Mouse (Mus musculus) midbrain, embryonic 14.5 days (tissue): Measurements from ENCODE around the gene Fgd3. TPM values are rescaled to one million over a fixed set of nuclear protein-coding genes. Genes with fewer than 3 reads are reported as not detected.

ENCODE experiments used
- ATAC-seq: fragments of 200-750 bp; cut with Nextera tagmentation; 2 replicates; pipeline ENCODE4 v1.8.0; 2017; ENCODE audit warnings: moderate number of reproducible peaks, moderate library complexity; ENCODE audit not compliant: low FRiP score, low TSS enrichment
- DNase-seq: peaks from one replicate; pipeline ENCODE4 v3.0.0-alpha.2; 2015
- H3K27ac ChIP-seq: fragments of 300-500 bp; sonication (generic); replicated peaks from 2 replicates; pipeline ENCODE4 v1.5.1; 2014; ENCODE audit warnings: mild to moderate bottlenecking, low read depth, low read length, moderate library complexity
- H3K27me3 ChIP-seq: fragments of 300-500 bp; sonication (generic); 2 replicates; pipeline ENCODE4 v1.6.1; 2014; ENCODE audit warnings: low read length, control low read depth, mixed read lengths; ENCODE audit not compliant: control insufficient read depth, insufficient read depth
- H3K36me3 ChIP-seq: fragments of 300-500 bp; sonication (generic); 2 replicates; pipeline ENCODE4 v1.6.1; 2014; ENCODE audit warnings: low read length, control low read depth; ENCODE audit not compliant: control insufficient read depth, insufficient read depth
- H3K4me1 ChIP-seq: fragments of 300-500 bp; sonication (generic); 2 replicates; pipeline ENCODE4 v1.6.1; 2014; ENCODE audit warnings: mild to moderate bottlenecking, antibody characterized with exemption, low read length, control low read depth; ENCODE audit not compliant: control insufficient read depth, insufficient read depth
- H3K4me2 ChIP-seq: fragments of 300-500 bp; sonication (generic); 2 replicates; pipeline ENCODE4 v1.6.1; 2014; ENCODE audit warnings: mild to moderate bottlenecking, low read length, moderate library complexity
- H3K4me3 ChIP-seq: fragments of 300-500 bp; sonication (generic); replicated peaks from 2 replicates; pipeline ENCODE4 v1.5.1; 2014; ENCODE audit warnings: low read depth, low read length
- H3K9ac ChIP-seq: fragments of 300-500 bp; sonication (generic); replicated peaks from 2 replicates; pipeline ENCODE4 v1.6.1; 2014; ENCODE audit warnings: mild to moderate bottlenecking, low read length, moderate library complexity
- H3K9me3 ChIP-seq: fragments of 300-500 bp; sonication (generic); 2 replicates; pipeline ENCODE4 v1.6.1; 2016; ENCODE audit warnings: low read length, control low read depth, mixed read lengths; ENCODE audit not compliant: control insufficient read depth
- WGBS: fragments of 180-500 bp; shearing (Covaris S2); extraction: QIAGEN DNeasy Blood & Tissue Kit; methylation state at CpG from one replicate; pipeline ENCODE4 v1.1.7; 2014; 5-methylcytosine and 5-hydroxymethylcytosine counted together
- polyA plus RNA-seq: library from polyadenylated mRNA; unstranded; fragments of >200 nt; fragmentation: Nextera tagmentation; extraction: Ambion mirVana; gene quantifications from 2 replicates; pipeline ENCODE4 v1.2.1, GENCODE M21; 2014

The Fgd3 gene
- polyA plus RNA-seq, 1 experiment from 2014 or later: 1.8 TPM

DNA sequence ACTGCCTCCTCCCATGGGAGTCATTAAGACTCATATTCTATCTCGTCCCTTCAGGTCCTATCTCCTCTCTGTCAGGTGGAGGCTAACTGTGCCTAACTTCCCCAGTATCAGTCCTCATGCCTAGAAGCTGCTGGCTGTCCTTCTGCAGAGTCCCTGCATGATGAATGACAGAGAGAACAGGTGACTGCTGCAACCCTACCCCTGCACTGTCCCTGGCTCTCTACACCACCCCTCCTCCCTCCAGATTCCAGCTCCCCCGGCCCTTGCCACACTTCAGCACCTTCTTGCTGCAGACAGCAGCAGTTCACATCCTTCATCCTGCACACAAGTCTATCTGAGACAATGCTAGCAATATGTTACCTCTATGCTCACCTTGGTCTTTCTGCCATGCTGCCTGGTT is 37.9 kb downstream of the Fgd3 start:
- Histone ChIP-seq H3K27me3 (no peaks in the 10 kb centered on the region), H3K4me2 (no peak overlapping the region), H3K4me3 (no peak overlapping the region), H3K27ac (no peak overlapping the region), H3K4me1 (no peaks in the 10 kb centered on the region), H3K9ac (no peak overlapping the region), H3K36me3 (no peaks in the 10 kb centered on the region), H3K9me3 (no peaks in the 10 kb centered on the region)
- no peak for ATAC-seq
- 79% methylated on average over 2 of the region's 2 CpGs for WGBS
- DNase-seq: no peak

DNA sequence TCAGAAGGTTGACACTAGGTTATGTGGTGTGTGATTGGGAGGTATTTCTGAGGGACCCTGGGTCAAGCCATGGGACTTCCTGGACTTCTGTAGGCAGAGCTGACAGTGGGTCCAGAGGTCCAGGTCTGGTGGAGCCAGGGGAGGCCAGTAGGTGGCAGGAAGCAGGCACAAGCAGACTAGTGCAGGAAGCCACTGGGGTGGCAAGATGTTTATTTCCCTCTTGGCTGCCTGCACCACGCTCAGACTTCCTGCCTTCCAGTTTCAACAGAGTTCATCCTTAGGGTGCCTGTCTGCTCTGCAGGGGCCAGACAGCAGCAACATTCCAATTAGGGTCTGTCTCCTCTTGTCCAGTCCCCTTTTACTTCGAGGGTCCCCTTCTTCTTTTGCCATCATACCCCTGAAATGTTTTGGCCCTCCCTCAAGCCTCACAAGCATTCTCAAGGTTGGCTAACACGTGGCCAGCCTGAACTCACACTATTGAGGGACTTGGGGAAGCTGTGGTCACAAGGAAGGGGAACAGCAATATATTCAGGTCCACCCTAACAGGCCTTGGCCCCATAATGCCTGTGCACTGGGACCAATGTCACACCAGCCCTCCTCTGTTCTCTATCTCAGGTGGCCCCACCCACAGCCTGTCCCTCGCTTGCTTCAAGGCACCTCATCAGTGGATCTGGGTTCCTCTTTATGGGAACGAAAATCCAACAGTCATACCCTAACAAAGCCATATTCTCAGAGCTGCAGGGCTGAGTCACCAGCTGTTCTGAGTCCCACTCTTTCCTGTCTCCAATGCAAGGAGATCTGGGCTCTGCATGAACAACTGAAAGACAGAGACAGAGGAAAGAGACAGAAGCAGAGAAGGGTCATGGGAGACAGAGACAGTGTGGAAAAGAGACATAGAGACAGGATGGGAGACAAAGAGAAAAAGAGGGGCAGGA is 48.0 kb downstream of the Fgd3 start:
- no peaks in the 10 kb centered on the region for H3K36me3 ChIP-seq
- H3K27ac ChIP-seq: no peak overlapping the region
- H3K27me3 ChIP-seq: no peaks in the 10 kb centered on the region
- WGBS: 64% methylated on average over 5 of the region's 5 CpGs
- H3K4me1 ChIP-seq: no peaks in the 10 kb centered on the region
- ATAC-seq: no peak
- H3K9ac ChIP-seq: no peak overlapping the region
- H3K4me3 ChIP-seq: no peak overlapping the region
- H3K9me3 ChIP-seq: no peaks in the 10 kb centered on the region
- H3K4me2 ChIP-seq: no peak overlapping the region
- no peak for DNase-seq

DNA sequence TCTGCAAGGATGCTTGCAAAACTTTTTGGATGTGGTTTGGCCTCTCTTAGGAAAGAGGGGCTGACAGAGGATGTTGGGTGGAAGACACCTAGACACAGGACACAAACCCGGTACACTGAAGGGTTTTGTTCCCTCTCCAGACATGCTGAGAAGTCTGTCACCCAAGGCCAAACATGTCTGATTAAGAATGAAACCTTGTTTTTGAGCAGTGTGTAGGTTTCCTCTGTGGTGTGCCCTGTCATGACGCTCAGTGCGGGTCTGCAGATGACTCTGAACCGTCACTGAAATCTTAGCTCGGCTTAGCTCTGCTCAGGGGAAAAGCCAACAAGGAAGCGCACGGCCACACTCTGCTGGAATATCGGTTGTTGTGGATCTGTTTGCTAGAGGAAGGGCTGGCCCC is 49.6 kb downstream of the Fgd3 start:
- Histone ChIP-seq H3K36me3 (no peaks in the 10 kb centered on the region), H3K4me3 (no peak overlapping the region), H3K9me3 (no peaks in the 10 kb centered on the region), H3K4me2 (no peak overlapping the region), H3K27me3 (no peaks in the 10 kb centered on the region), H3K4me1 (no peaks in the 10 kb centered on the region), H3K9ac (no peak overlapping the region), H3K27ac (no peak overlapping the region)
- 89% methylated on average over 8 of the region's 8 CpGs for WGBS
- ATAC-seq: no peak
- no peak for DNase-seq

DNA sequence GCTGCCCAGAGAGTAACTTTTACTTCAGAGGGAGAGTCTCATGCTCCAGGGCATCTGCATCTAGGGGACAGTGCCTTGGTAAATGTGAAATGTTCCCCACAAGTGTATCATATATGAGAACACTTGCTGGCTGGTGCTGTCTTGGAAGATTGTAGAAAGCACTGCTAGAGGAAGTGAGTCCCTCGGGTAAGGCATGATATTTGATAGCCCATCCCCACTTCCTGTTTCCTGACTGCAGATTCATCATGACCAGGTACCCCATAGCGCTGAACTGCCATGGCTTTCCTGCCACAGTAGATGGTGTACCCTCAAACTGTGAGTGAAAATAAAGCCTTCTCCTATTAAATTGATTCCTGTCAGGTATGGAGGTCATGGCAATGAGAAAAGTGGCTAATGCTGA is 52.5 kb downstream of the Fgd3 start:
- H3K36me3 ChIP-seq: no peaks in the 10 kb centered on the region
- no peaks in the 10 kb centered on the region for H3K4me1 ChIP-seq
- no peak overlapping the region for H3K9ac ChIP-seq
- no peaks in the 10 kb centered on the region for H3K27me3 ChIP-seq
- no peak overlapping the region for H3K4me3 ChIP-seq
- ATAC-seq (no peak), DNase-seq (no peak)
- no peak overlapping the region for H3K27ac ChIP-seq
- no peaks in the 10 kb centered on the region for H3K9me3 ChIP-seq
- 91% methylated on average over 2 of the region's 2 CpGs for WGBS
- H3K4me2 ChIP-seq: no peak overlapping the region

DNA sequence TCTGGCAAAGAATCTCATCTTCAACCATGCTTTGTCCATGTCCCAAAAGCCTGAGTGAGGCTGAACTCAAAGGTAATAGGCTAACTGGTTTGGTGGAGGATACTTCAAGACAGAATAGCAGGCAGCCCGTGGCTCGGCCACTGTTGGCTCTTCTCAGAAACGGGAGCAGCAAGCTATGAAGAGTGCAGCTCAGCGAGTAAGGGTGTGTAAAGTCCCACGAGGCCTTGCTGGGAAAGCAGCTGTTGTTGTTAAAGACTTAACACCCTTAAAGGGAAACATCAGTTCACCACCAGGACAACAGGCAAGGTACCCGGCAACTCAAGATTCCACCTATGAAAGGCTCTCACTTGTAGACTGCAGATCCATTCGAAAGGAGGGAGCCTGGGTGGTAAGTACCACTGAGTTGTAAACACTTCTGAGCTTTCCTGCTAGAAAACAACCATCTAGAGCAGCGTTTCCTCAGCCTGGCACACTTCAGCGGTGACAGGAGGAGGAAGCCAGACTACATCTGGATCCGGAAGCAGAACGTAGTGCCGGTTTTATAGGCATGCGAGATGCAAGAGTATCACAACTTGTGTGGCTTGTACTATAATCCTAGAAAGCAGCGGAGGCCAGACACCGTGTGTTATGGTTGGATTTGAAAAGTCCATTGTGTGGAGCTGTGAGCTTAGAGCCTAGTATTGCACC is 59.9 kb downstream of the Fgd3 start:
- H3K9ac ChIP-seq: no peak overlapping the region
- H3K9me3 ChIP-seq: no peaks in the 10 kb centered on the region
- H3K36me3 ChIP-seq: no peaks in the 10 kb centered on the region
- ATAC-seq (no peak), DNase-seq (no peak)
- WGBS: 88% methylated on average over 15 of the region's 15 CpGs
- no peak overlapping the region for H3K27ac ChIP-seq
- H3K27me3 ChIP-seq: no peaks in the 10 kb centered on the region
- H3K4me1 ChIP-seq: no peaks in the 10 kb centered on the region
- H3K4me2 ChIP-seq: no peak overlapping the region
- H3K4me3 ChIP-seq: no peak overlapping the region

DNA sequence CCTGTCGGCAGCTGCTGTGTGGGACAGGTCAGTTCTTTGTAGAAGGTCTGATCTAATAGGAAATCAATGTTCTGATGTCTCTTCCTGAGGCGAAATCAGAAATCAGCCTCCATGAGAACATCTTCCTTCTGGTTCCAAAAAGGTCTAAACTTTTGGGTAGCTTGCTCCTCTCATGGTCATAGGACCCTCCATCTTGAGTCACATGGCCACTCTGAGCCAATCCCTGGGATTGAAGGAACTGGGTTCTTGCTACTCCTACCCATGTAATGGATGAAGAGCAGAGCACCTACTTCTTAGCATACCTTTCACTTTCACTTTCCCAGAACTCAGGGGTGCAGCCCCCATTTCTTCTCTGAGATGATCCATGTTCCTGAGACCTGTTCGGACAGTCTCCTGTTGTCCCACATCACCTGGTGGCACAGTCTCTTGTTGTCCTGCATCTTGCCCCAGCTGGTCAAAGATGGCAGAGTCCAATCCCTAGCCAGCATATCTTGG is 62.2 kb downstream of the Fgd3 start:
- ATAC-seq: no peak
- no peak overlapping the region for H3K4me3 ChIP-seq

DNA sequence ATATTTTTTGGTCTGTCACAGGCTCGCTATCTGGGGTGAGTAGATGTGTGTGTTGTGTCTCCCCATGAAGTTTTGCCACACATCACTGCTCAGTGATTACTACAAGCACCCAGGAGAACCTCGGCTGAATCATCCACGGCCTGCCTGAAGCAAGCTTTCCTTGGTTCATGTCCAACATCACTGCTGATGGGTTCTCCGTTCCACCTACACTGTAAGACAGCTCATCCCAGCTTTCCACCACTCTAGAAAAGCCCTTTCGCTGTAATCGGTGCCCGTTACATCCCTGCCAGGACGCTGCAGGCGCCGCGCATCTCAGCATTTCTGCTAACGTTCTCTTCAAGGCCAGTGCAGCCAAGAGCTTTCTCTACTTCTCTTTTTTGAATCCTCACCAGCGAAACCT is 67.4 kb downstream of the Fgd3 start:
- 88% methylated on average over 13 of the region's 13 CpGs for WGBS
- no peak overlapping the region for H3K27ac ChIP-seq
- DNase-seq: no peak

More for the DNA sequence above, 62.2 kb downstream of the Fgd3 start:
- Histone ChIP-seq H3K9ac (no peak overlapping the region), H3K9me3 (no peaks in the 10 kb centered on the region), H3K4me2 (no peak overlapping the region), H3K4me1 (no peaks in the 10 kb centered on the region), H3K27me3 (no peaks in the 10 kb centered on the region), H3K27ac (no peak overlapping the region), H3K36me3 (no peaks in the 10 kb centered on the region)
- DNase-seq: no peak
- 88% methylated on average over 3 of the region's 3 CpGs for WGBS

DNA sequence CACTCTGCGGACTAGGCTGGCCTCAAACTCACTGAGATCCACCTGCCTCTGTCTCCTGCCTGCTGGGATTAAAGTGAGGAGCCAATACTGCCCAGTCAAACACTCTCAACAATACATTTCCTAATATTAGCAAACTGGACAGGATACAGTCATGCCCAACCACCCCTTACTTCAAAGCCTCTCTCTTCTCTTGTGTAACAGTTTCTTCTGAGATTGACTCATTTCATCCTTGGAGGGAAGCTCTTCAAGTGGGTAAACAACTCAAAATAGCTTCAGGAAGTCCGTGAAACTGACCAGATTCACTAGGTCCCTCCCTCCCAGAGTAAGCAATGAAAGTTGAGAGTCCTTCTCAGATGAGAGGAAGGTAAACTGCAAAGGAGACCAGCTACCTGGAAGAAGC is 68.0 kb downstream of the Fgd3 start:
- ATAC-seq (no peak), DNase-seq (no peak)
- no peak overlapping the region for H3K4me3 ChIP-seq
- H3K27ac ChIP-seq: no peak overlapping the region
- H3K4me2 ChIP-seq: no peak overlapping the region
- H3K9ac ChIP-seq: no peak overlapping the region
- 64% methylated on average over 2 of the region's 2 CpGs for WGBS
- H3K4me1 ChIP-seq: peaks cover 7% of the 10 kb centered on the region; the same call in 1 of the 2 replicates
- H3K36me3 ChIP-seq: no peaks in the 10 kb centered on the region
- no peaks in the 10 kb centered on the region for H3K9me3 ChIP-seq
- peaks cover 15% of the 10 kb centered on the region for H3K27me3 ChIP-seq

More for the DNA sequence above, 67.4 kb downstream of the Fgd3 start:
- Histone ChIP-seq H3K9ac (no peak overlapping the region), H3K27me3 (peaks cover 9% of the 10 kb centered on the region; the same call in 1 of the 2 replicates), H3K36me3 (no peaks in the 10 kb centered on the region), H3K4me2 (no peak overlapping the region), H3K4me3 (no peak overlapping the region), H3K9me3 (no peaks in the 10 kb centered on the region), H3K4me1 (peaks cover 4% of the 10 kb centered on the region; the same call in 1 of the 2 replicates)
- ATAC-seq: no peak
